Mouse (Mus musculus): ENCODE results near the gene Pa2g4. TPM values are rescaled to one million over a fixed set of nuclear protein-coding genes. Genes with fewer than 3 reads are reported as not detected.

Pa2g4 gene
- polyA plus RNA-seq (2014; fragmentation: Illumina TruSeq; extraction: RNeasy Lipid Tissue Mini Kit (QIAGEN cat#74804); ENCODE audit: insufficient read depth, low read depth, low replicate concordance), result 45.1 TPM

DNA sequence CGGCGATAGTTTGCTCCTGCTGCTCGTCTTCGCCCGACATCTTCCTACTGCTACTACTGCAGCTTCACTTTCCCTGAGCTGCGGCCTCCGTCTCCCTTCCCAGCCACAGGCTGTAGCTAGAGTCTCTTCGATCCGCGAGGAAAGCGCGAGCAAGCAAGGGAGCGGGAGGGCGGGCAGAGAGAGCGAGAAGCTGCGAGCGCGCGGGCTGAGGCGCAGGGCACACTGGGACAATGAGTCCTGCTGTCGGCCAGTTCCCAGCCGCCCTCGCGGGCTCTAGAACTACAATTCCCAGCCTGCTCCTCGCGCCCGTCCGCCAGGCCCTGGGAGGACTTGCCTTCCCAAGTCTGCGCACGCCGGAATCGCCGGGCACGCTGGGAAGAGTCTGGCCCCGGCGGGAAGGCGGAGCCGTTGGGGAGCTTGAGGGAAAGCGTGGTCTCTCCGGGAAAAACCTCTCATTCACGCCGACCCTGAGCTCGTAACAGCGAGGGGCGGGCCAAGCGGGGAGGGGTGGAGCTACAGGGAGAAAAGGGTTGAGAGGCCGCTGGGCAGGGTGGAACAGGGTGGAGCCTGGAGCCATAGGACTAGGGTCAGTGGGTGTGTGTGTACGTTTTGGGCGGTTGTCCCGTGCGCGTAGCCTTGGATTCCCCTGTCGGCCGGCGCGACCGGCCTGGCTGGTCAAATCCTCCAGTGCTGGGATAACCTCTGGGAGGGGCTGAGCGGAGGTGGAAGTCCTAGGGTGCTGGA is at the start of gene Pa2g4:
TSS of gene Pa2g4 (minus strand) at position 200 of the 744 bp plus-strand sequence.

DNA sequence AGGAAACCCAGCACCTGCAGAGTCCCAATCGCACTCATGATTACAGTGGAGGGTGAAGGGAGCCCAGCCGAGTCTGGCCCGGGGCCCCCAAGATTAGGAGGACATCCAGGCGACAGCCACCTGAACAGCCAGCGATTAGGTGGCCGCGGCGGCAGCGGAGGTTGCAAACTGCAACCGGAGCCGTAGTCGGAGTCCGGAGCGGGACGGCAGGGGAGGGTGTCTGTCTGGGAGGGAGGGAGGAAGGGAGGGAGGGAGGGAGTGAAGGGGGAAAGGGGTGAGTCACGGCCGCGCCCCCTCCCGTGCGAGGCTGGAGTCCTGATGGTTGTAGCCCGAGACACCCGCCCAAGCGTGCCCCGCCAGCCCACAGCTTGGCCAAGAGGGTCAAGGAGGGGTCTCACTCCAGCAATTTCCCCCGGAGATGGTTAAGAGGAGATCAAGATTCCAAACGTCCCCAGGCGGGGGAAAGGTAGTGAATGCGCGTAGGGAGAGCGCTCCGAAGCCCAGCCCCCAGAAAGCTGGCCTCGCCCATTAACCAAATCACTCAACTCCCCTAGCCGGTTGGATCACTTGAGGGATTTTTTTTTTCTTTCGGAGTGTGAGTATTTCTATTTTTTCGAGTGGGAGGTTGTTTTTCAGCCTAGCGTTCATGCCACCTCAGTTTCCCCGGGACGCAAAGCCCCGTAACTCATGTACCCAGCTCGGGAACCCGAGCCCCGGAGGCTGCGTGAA is 23.8 kb upstream of the Pa2g4 start, which contains the start of gene Erbb3:
TSS of gene Erbb3 (minus strand) at position 189 of the 729 bp plus-strand sequence.

DNA sequence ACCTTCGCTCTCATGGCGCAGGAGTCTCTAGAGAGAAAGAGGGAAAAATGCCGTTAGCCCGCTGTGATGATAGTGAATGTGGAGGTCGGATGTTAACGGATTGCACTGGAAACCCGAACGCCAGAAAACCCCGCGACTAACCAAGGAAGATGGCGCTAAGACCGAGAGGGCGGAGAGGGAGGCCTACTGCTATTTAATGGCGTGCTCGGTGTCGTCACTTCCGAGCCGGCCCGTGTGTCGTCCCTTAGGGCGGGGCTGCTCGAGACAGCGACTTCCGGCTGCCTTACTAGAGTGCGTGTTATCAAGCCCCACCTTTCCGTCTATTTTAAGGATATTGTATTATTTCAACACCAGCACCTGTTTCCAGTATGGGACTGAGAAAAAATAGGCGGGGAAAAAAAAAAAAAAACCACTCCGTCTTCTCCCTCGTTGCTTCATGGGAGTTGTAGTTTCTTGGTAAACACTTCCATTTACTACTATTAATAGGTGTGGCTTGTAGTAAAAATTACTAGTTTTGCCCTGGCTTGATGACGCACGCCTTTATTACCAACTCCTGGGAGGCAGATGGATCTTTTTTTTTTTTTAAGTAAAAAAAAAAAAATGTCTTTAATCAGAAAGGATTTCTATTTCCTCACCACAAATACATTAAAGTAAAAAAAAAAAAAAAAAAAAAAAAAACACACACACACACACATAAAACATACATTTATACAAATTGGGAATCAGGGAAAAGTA is 16.7 kb downstream of the Pa2g4 start, which contains the start of gene Rpl41:
TSS of gene Rpl41 (minus strand) at position 359 of the 735 bp plus-strand sequence.

DNA sequence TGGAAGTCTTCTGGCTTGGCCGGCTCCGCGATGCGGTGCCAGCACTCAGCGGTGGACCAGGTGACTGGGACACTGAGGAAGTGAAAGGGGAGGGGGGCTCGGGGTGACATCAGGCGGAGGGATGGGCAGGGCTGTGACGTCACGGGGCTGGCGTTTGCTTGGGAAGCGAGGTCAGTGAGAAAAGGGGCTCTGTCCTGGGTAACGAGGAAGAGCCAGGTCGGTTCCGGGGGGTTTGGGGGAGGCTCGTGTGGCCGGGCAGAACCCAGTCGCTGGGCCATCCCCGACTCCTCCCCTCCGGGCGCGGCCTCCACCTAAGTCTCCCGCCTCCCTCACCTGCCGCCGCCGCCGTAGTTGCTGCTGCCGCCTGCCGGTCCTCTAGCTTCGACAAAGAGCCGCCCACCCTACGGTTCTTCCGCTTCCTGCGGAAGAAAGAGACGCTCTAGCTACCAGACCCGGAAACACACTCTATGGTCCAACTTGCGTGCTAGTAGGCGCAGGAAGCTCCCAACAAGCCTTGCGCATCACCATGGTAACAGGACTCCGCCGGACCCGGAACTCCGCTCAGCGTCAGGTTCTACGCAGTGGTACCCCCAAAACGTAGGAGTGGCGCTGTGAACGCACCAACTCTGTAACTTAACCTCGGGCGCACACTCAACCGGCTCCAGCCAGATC is 18.3 kb downstream of the Pa2g4 start, which contains the start of gene Zc3h10:
TSS of gene Zc3h10 (minus strand) at position 414 of the 672 bp plus-strand sequence.

DNA sequence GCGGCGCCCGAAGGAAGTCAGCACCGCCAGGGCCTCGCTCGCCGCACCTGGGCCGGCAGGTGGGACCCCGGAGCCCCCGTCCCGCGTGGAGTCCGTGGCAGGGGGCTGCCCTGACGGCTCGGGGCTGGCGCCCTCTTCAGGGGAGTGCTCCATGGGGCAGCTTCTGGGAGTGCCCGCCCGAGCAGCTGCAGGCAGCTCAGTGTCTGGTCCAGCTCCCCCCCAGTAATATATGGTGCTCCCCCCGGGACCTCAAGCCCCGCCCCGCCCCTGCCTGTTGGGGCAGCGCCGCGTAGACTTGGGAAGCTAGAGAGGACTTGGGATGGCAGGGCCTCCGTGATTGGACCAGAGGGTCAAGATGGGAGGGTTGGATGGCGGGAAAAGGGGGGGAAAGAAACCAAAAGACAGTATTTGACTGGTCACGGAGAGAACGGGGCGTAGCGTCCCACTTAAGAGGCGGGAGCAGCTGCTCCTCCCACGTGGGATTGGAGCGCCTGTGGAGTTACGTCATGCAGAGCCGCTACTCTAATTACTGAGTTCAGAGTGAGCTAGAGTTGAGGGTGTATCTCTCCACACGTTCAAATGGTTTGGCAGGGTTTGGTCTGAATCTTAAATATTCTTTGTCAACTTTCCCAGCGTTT is 40.0 kb downstream of the Pa2g4 start, which contains the start of gene Esyt1:
TSS of gene Esyt1 (minus strand) at position 201 of the 638 bp plus-strand sequence.

Other genes with a start within 250 kb of the Pa2g4 start
- 144 TPM for gene Cnpy2, start 243.5 kb downstream of the Pa2g4 start, polyA plus RNA-seq (2014; fragmentation: Illumina TruSeq; extraction: RNeasy Lipid Tissue Mini Kit (QIAGEN cat#74804); ENCODE audit: insufficient read depth, low read depth, low replicate concordance)
- 59.3 TPM for gene Cs, start 228.3 kb downstream of the Pa2g4 start, polyA plus RNA-seq (2014; fragmentation: Illumina TruSeq; extraction: RNeasy Lipid Tissue Mini Kit (QIAGEN cat#74804); ENCODE audit: insufficient read depth, low read depth, low replicate concordance)
- 24.4 TPM for gene Coq10a, start 197.0 kb downstream of the Pa2g4 start, polyA plus RNA-seq (2014; fragmentation: Illumina TruSeq; extraction: RNeasy Lipid Tissue Mini Kit (QIAGEN cat#74804); ENCODE audit: insufficient read depth, low read depth, low replicate concordance)
- 3.1 TPM for gene Ankrd52, start 188.9 kb downstream of the Pa2g4 start, polyA plus RNA-seq (2014; fragmentation: Illumina TruSeq; extraction: RNeasy Lipid Tissue Mini Kit (QIAGEN cat#74804); ENCODE audit: insufficient read depth, low read depth, low replicate concordance)
- gene Slc39a5, start 164.8 kb downstream of the Pa2g4 start, polyA plus RNA-seq (2014; fragmentation: Illumina TruSeq; extraction: RNeasy Lipid Tissue Mini Kit (QIAGEN cat#74804); ENCODE audit: insufficient read depth, low read depth, low replicate concordance), result not detected
- gene Nabp2, start 154.5 kb downstream of the Pa2g4 start, polyA plus RNA-seq (2014; fragmentation: Illumina TruSeq; extraction: RNeasy Lipid Tissue Mini Kit (QIAGEN cat#74804); ENCODE audit: insufficient read depth, low read depth, low replicate concordance), result 47.4 TPM
- gene Rnf41, start 154.3 kb downstream of the Pa2g4 start, polyA plus RNA-seq (2014; fragmentation: Illumina TruSeq; extraction: RNeasy Lipid Tissue Mini Kit (QIAGEN cat#74804); ENCODE audit: insufficient read depth, low read depth, low replicate concordance), result 22.4 TPM
- gene Smarcc2, start 106.7 kb downstream of the Pa2g4 start, polyA plus RNA-seq (2014; fragmentation: Illumina TruSeq; extraction: RNeasy Lipid Tissue Mini Kit (QIAGEN cat#74804); ENCODE audit: insufficient read depth, low read depth, low replicate concordance), result 27.3 TPM
- gene Myl6, start 71.8 kb downstream of the Pa2g4 start, polyA plus RNA-seq (2014; fragmentation: Illumina TruSeq; extraction: RNeasy Lipid Tissue Mini Kit (QIAGEN cat#74804); ENCODE audit: insufficient read depth, low read depth, low replicate concordance), result 2,837 TPM
- 1.4 TPM for gene Myl6b, start 67.3 kb downstream of the Pa2g4 start, polyA plus RNA-seq (2014; fragmentation: Illumina TruSeq; extraction: RNeasy Lipid Tissue Mini Kit (QIAGEN cat#74804); ENCODE audit: insufficient read depth, low read depth, low replicate concordance)
- gene Esyt1, start 40.1 kb downstream of the Pa2g4 start, polyA plus RNA-seq (2014; fragmentation: Illumina TruSeq; extraction: RNeasy Lipid Tissue Mini Kit (QIAGEN cat#74804); ENCODE audit: insufficient read depth, low read depth, low replicate concordance), result 39.2 TPM
- 9.3 TPM for gene Zc3h10, start 18.2 kb downstream of the Pa2g4 start, polyA plus RNA-seq (2014; fragmentation: Illumina TruSeq; extraction: RNeasy Lipid Tissue Mini Kit (QIAGEN cat#74804); ENCODE audit: insufficient read depth, low read depth, low replicate concordance)
- gene Rpl41, start 16.7 kb downstream of the Pa2g4 start, polyA plus RNA-seq (2014; fragmentation: Illumina TruSeq; extraction: RNeasy Lipid Tissue Mini Kit (QIAGEN cat#74804); ENCODE audit: insufficient read depth, low read depth, low replicate concordance), result 3,755 TPM
- gene Erbb3, start 23.7 kb upstream of the Pa2g4 start, polyA plus RNA-seq (2014; fragmentation: Illumina TruSeq; extraction: RNeasy Lipid Tissue Mini Kit (QIAGEN cat#74804); ENCODE audit: insufficient read depth, low read depth, low replicate concordance), result 8.0 TPM
- 720 TPM for gene Rps26, start 60.8 kb upstream of the Pa2g4 start, polyA plus RNA-seq (2014; fragmentation: Illumina TruSeq; extraction: RNeasy Lipid Tissue Mini Kit (QIAGEN cat#74804); ENCODE audit: insufficient read depth, low read depth, low replicate concordance)
- gene Ikzf4, start 80.0 kb upstream of the Pa2g4 start, polyA plus RNA-seq (2014; fragmentation: Illumina TruSeq; extraction: RNeasy Lipid Tissue Mini Kit (QIAGEN cat#74804); ENCODE audit: insufficient read depth, low read depth, low replicate concordance), result 0.86 TPM
- gene Suox, start 108.1 kb upstream of the Pa2g4 start, polyA plus RNA-seq (2014; fragmentation: Illumina TruSeq; extraction: RNeasy Lipid Tissue Mini Kit (QIAGEN cat#74804); ENCODE audit: insufficient read depth, low read depth, low replicate concordance), result 10.1 TPM
- gene Rab5b, start 130.3 kb upstream of the Pa2g4 start, polyA plus RNA-seq (2014; fragmentation: Illumina TruSeq; extraction: RNeasy Lipid Tissue Mini Kit (QIAGEN cat#74804); ENCODE audit: insufficient read depth, low read depth, low replicate concordance), result 55.5 TPM
- gene Pmel, start 138.2 kb upstream of the Pa2g4 start, polyA plus RNA-seq (2014; fragmentation: Illumina TruSeq; extraction: RNeasy Lipid Tissue Mini Kit (QIAGEN cat#74804); ENCODE audit: insufficient read depth, low read depth, low replicate concordance), result 0.31 TPM
- gene Cdk2, start 139.0 kb upstream of the Pa2g4 start, polyA plus RNA-seq (2014; fragmentation: Illumina TruSeq; extraction: RNeasy Lipid Tissue Mini Kit (QIAGEN cat#74804); ENCODE audit: insufficient read depth, low read depth, low replicate concordance), result 11.7 TPM
- gene Dgka, start 178.9 kb upstream of the Pa2g4 start, polyA plus RNA-seq (2014; fragmentation: Illumina TruSeq; extraction: RNeasy Lipid Tissue Mini Kit (QIAGEN cat#74804); ENCODE audit: insufficient read depth, low read depth, low replicate concordance), result 19.2 TPM
- 25.4 TPM for gene Pym1, start 181.9 kb upstream of the Pa2g4 start, polyA plus RNA-seq (2014; fragmentation: Illumina TruSeq; extraction: RNeasy Lipid Tissue Mini Kit (QIAGEN cat#74804); ENCODE audit: insufficient read depth, low read depth, low replicate concordance)
- 10.5 TPM for gene Mmp19, start 224.9 kb upstream of the Pa2g4 start, polyA plus RNA-seq (2014; fragmentation: Illumina TruSeq; extraction: RNeasy Lipid Tissue Mini Kit (QIAGEN cat#74804); ENCODE audit: insufficient read depth, low read depth, low replicate concordance)
- gene Dnajc14, start 238.1 kb upstream of the Pa2g4 start, polyA plus RNA-seq (2014; fragmentation: Illumina TruSeq; extraction: RNeasy Lipid Tissue Mini Kit (QIAGEN cat#74804); ENCODE audit: insufficient read depth, low read depth, low replicate concordance), result 37.5 TPM
- gene Tmem198b, start 238.4 kb upstream of the Pa2g4 start, polyA plus RNA-seq (2014; fragmentation: Illumina TruSeq; extraction: RNeasy Lipid Tissue Mini Kit (QIAGEN cat#74804); ENCODE audit: insufficient read depth, low read depth, low replicate concordance), result 6.7 TPM

Measured in lung, adult 10 weeks (tissue).